25 mouse cellular contexts compared by ENCODE assay signal in the genomic region with DNA sequence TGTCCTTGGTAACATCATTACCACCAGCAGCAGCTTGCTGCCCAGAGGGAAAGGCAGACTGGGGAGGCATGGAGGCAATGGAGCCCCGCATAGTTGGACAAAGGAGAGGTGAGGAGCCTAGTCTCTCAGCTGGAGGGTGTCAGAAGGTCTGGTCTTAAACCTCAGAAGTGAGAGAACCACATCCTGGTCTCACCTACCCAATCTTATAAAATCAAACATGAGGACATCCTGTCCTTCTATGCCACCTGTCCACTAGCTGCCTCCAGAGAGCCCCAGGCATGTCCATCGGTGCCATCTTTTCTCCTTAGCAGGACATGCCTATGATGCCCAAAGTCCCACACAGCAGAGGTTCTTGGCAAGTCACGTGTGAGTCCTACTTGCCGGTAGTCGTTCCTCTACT. TPM values are rescaled to one million over a fixed set of nuclear protein-coding genes. Genes with fewer than 3 reads are reported as not detected.
DNase-seq lines count a peak whose midpoint lies in the region; ATAC-seq lines count a peak whose summit lies in the region.
"Had no signal": no experiment of that assay in that cellular context is flagged by ENCODE, and none has a peak within 500 bp of the region (broad histone marks: within the 10 kb centered on the region; RNA-seq: fewer than 3 reads in every experiment).

No protein-coding gene starts in this region.

- no peak overlapping the region for H3K4me2 ChIP-seq in midbrain, embryonic 11.5 days
- no peak overlapping the region for H3K4me2 ChIP-seq in forebrain, embryonic 14.5 days (ENCODE audit: low read length)
- H3K4me2 ChIP-seq: forebrain, embryonic 13.5 days; hindbrain, embryonic 12.5 days; hindbrain, embryonic 15.5 days had no signal

- DNase-seq in T-cell, adult 2 months (ENCODE audit: low spot score): peak; percentile 33
- DNase-seq in adrenal gland, adult 2 months: no peak
- DNase-seq in midbrain, embryonic 11.5 days (ENCODE audit: low spot score, missing footprints): no peak
- DNase-seq in forebrain, embryonic 14.5 days (ENCODE audit: low spot score): no peak
- DNase-seq: adrenal gland, adult 8-10 months; adrenal gland, postnatal 36 days; cerebellum, adult 18-20 months; cerebellum, adult 9-10 months; cerebellum, postnatal 14 days; forebrain, postnatal 0 days; gastrocnemius, adult 2 months; gastrocnemius, postnatal 14 days; heart, adult 11 months had no signal

- no peaks in the 10 kb centered on the region for H3K36me3 ChIP-seq in midbrain, embryonic 11.5 days (ENCODE audit: control insufficient read depth, insufficient read depth, low read length)
- no peaks in the 10 kb centered on the region for H3K36me3 ChIP-seq in forebrain, embryonic 14.5 days (ENCODE audit: control insufficient read depth, insufficient read depth, low read length)
- H3K36me3 ChIP-seq: forebrain, embryonic 10.5 days; hindbrain, embryonic 12.5 days; hindbrain, embryonic 15.5 days had no signal

- no peak overlapping the region for H3K27ac ChIP-seq in midbrain, embryonic 11.5 days (ENCODE audit: low read depth, low read length)
- H3K27ac ChIP-seq in forebrain, embryonic 14.5 days (ENCODE audit: low read depth, low read length): no peak overlapping the region
- H3K27ac ChIP-seq: forebrain, embryonic 10.5 days; forebrain, embryonic 13.5 days; gastrocnemius, adult 2 months; hindbrain, embryonic 12.5 days; hindbrain, embryonic 15.5 days had no signal

- peak; percentile 76 for ATAC-seq in CD4-positive, CD25-positive, alpha-beta regulatory T cell, adult 4 months
- peak; percentile 17 for ATAC-seq in inflammation-experienced regulatory T-cells, adult 6 months
- ATAC-seq in midbrain, embryonic 11.5 days (ENCODE audit: low FRiP score): no peak
- no peak for ATAC-seq in forebrain, embryonic 14.5 days
- ATAC-seq: forebrain, embryonic 13.5 days; forebrain, postnatal 0 days; intestine, embryonic 16.5 days had no signal

- H3K27me3 ChIP-seq in midbrain, embryonic 11.5 days (ENCODE audit: control insufficient read depth, insufficient read depth, low read length): no peaks in the 10 kb centered on the region
- H3K27me3 ChIP-seq in forebrain, embryonic 14.5 days (replicated peaks; ENCODE audit: control insufficient read depth, insufficient read depth, low read length): no peaks in the 10 kb centered on the region
- H3K27me3 ChIP-seq: forebrain, embryonic 13.5 days; hindbrain, embryonic 15.5 days had no signal

- H3K9ac ChIP-seq in midbrain, embryonic 11.5 days (ENCODE audit: low read length): no peak overlapping the region
- H3K9ac ChIP-seq in forebrain, embryonic 14.5 days (ENCODE audit: low read length): no peak overlapping the region
- H3K9ac ChIP-seq: forebrain, embryonic 13.5 days; forebrain, postnatal 0 days; hindbrain, embryonic 12.5 days; hindbrain, embryonic 15.5 days had no signal

- no peaks in the 10 kb centered on the region for H3K9me3 ChIP-seq in midbrain, embryonic 11.5 days (ENCODE audit: control insufficient read depth, low read length)
- H3K9me3 ChIP-seq in forebrain, embryonic 14.5 days (replicated peaks; ENCODE audit: control insufficient read depth, low read length): no peaks in the 10 kb centered on the region
- H3K9me3 ChIP-seq: forebrain, embryonic 10.5 days; forebrain, embryonic 13.5 days; hindbrain, embryonic 12.5 days; hindbrain, embryonic 15.5 days had no signal

- WGBS in midbrain, embryonic 11.5 days: 91% methylated on average over 5 of the region's 5 CpGs
- 86% methylated on average over 5 of the region's 5 CpGs for WGBS in forebrain, embryonic 14.5 days

- no peak overlapping the region for H3K4me3 ChIP-seq in midbrain, embryonic 11.5 days (ENCODE audit: low read depth, low read length)
- H3K4me3 ChIP-seq in forebrain, embryonic 14.5 days (ENCODE audit: low read depth, low read length): no peak overlapping the region
- H3K4me3 ChIP-seq: forebrain, embryonic 10.5 days; forebrain, embryonic 13.5 days; gastrocnemius, adult 2 months; hindbrain, embryonic 12.5 days; hindbrain, embryonic 15.5 days had no signal

- no peaks in the 10 kb centered on the region for H3K4me1 ChIP-seq in midbrain, embryonic 11.5 days (ENCODE audit: control insufficient read depth, insufficient read depth, low read length)
- H3K4me1 ChIP-seq in forebrain, embryonic 14.5 days (ENCODE audit: control insufficient read depth, insufficient read depth, low read length): no peaks in the 10 kb centered on the region
- H3K4me1 ChIP-seq: forebrain, embryonic 13.5 days; hindbrain, embryonic 12.5 days; hindbrain, embryonic 15.5 days had no signal

RNA-seq across cellular contexts. Expression of a gene that starts 4.2 kb away (rescaled TPM):
- 1 to 10 TPM; 1.8 to 3.7 TPM for polyA plus RNA-seq in CD4-positive, CD25-positive, alpha-beta regulatory T cell, adult 4 months (2017; shearing (Covaris generic))
- 1 to 10 TPM in 2 of 3 experiments, under 1 TPM in 1; 0.79 to 5.4 (median 2.1) TPM for polyA plus RNA-seq in inflammation-experienced regulatory T-cells, adult 6 months (2017; shearing (Covaris generic))
- 1 to 10 TPM; 3.4 to 6.4 TPM for total RNA-seq in adrenal gland, adult 2 months (2021)
- polyA plus RNA-seq in adrenal gland, adult 2 months (2012; rRNA removed): 0.30 and 0.46 TPM in 2 replicates
- 7.8 and 8.4 TPM in 2 replicates for polyA plus RNA-seq in midbrain, embryonic 11.5 days (2014; fragmentation: Nextera tagmentation; extraction: Ambion mirVana)
- polyA plus RNA-seq in forebrain, embryonic 14.5 days (2014; fragmentation: Nextera tagmentation; extraction: Ambion mirVana): 6.9 and 7.3 TPM in 2 replicates
- total RNA-seq: ES-E14; hematopoietic stem cell, adult 5-6 weeks had no signal
- polyA plus RNA-seq: C2C12 had no signal

RNA-seq across cellular contexts. Expression of a gene that starts 8.1 kb away (rescaled TPM):
- polyA plus RNA-seq in CD4-positive, CD25-positive, alpha-beta regulatory T cell, adult 4 months (2017; shearing (Covaris generic)): 10 to 100 TPM in 1 of 2 experiments, 1 to 10 TPM in 1; 7.3 to 10.0 TPM
- 10 to 100 TPM in 1 of 3 experiments, 1 to 10 TPM in 2; 6.4 to 11.2 (median 8.8) TPM for polyA plus RNA-seq in inflammation-experienced regulatory T-cells, adult 6 months (2017; shearing (Covaris generic))
- total RNA-seq in adrenal gland, adult 2 months (2021): 1 to 10 TPM; 5.0 to 7.6 TPM
- polyA plus RNA-seq in adrenal gland, adult 2 months (2012; rRNA removed): 3.6 and 4.6 TPM in 2 replicates
- 7.8 and 10.2 TPM in 2 replicates for polyA plus RNA-seq in midbrain, embryonic 11.5 days (2014; fragmentation: Nextera tagmentation; extraction: Ambion mirVana)
- 6.1 and 8.0 TPM in 2 replicates for polyA plus RNA-seq in forebrain, embryonic 14.5 days (2014; fragmentation: Nextera tagmentation; extraction: Ambion mirVana)

RNA-seq across cellular contexts. Expression of a gene that starts 14.1 kb away (rescaled TPM):
- polyA plus RNA-seq in CD4-positive, CD25-positive, alpha-beta regulatory T cell, adult 4 months (2017; shearing (Covaris generic)): 100 to 1,000 TPM; 154 to 344 TPM
- polyA plus RNA-seq in inflammation-experienced regulatory T-cells, adult 6 months (2017; shearing (Covaris generic)): 100 to 1,000 TPM; 112 to 242 (median 186) TPM
- 1 to 10 TPM; 1.8 to 7.7 TPM for total RNA-seq in adrenal gland, adult 2 months (2021)
- polyA plus RNA-seq in adrenal gland, adult 2 months (2012; rRNA removed): 5.8 and 8.5 TPM in 2 replicates
- 0.41 TPM in 1 of 2 replicates, not detected in the other for polyA plus RNA-seq in midbrain, embryonic 11.5 days (2014; fragmentation: Nextera tagmentation; extraction: Ambion mirVana)
- polyA plus RNA-seq in forebrain, embryonic 14.5 days (2014; fragmentation: Nextera tagmentation; extraction: Ambion mirVana): 0.39 TPM in 1 of 2 replicates, not detected in the other
- total RNA-seq: gastrocnemius, adult 2 months had no signal
- polyA plus RNA-seq: C2C12; forebrain, embryonic 13.5 days had no signal

RNA-seq across cellular contexts. Expression of a gene that starts 15.4 kb away (rescaled TPM):
- 10 to 100 TPM; 43.0 to 75.1 TPM for polyA plus RNA-seq in CD4-positive, CD25-positive, alpha-beta regulatory T cell, adult 4 months (2017; shearing (Covaris generic))
- polyA plus RNA-seq in inflammation-experienced regulatory T-cells, adult 6 months (2017; shearing (Covaris generic)): 100 to 1,000 TPM in 1 of 3 experiments, 10 to 100 TPM in 2; 47.1 to 105 (median 47.2) TPM
- 100 to 1,000 TPM; 205 to 258 TPM for total RNA-seq in adrenal gland, adult 2 months (2021)
- polyA plus RNA-seq in adrenal gland, adult 2 months (2012; rRNA removed): 598 and 625 TPM in 2 replicates
- 138 and 153 TPM in 2 replicates for polyA plus RNA-seq in midbrain, embryonic 11.5 days (2014; fragmentation: Nextera tagmentation; extraction: Ambion mirVana)
- 117 and 141 TPM in 2 replicates for polyA plus RNA-seq in forebrain, embryonic 14.5 days (2014; fragmentation: Nextera tagmentation; extraction: Ambion mirVana)

RNA-seq across cellular contexts. Expression of a gene that starts 21.7 kb away (rescaled TPM):
- 10 to 100 TPM; 15.3 to 23.5 TPM for polyA plus RNA-seq in CD4-positive, CD25-positive, alpha-beta regulatory T cell, adult 4 months (2017; shearing (Covaris generic))
- 10 to 100 TPM; 20.9 to 28.8 (median 24.9) TPM for polyA plus RNA-seq in inflammation-experienced regulatory T-cells, adult 6 months (2017; shearing (Covaris generic))
- under 1 TPM; 0.35 to 0.52 TPM for total RNA-seq in adrenal gland, adult 2 months (2021)
- 0.62 and 1.0 TPM in 2 replicates for polyA plus RNA-seq in adrenal gland, adult 2 months (2012; rRNA removed)
- polyA plus RNA-seq in midbrain, embryonic 11.5 days (2014; fragmentation: Nextera tagmentation; extraction: Ambion mirVana): 0.26 TPM in 1 of 2 replicates, not detected in the other
- polyA plus RNA-seq in forebrain, embryonic 14.5 days (2014; fragmentation: Nextera tagmentation; extraction: Ambion mirVana): not detected in 2 replicates
- total RNA-seq: gastrocnemius, adult 2 months had no signal
- polyA plus RNA-seq: C2C12; embryonic facial prominence, embryonic 11.5 days; forebrain, embryonic 13.5 days; forebrain, postnatal 0 days; heart, embryonic 14.5 days; hindbrain, embryonic 15.5 days had no signal

Comparison
In these comparisons a context has a peak if more than half of its experiments do, and no peak if none do; other contexts are left out.
1. ATAC-seq: peak in CD4-positive, CD25-positive, alpha-beta regulatory T cell, adult 4 months (single experiment) and inflammation-experienced regulatory T-cells, adult 6 months (single experiment); none in midbrain, embryonic 11.5 days (single experiment) and forebrain, embryonic 14.5 days (single experiment).
2. RNA of a gene that starts 14.1 kb away (polyA plus RNA-seq): 154 to 344 TPM in CD4-positive, CD25-positive, alpha-beta regulatory T cell, adult 4 months and 112 to 242 TPM in inflammation-experienced regulatory T-cells, adult 6 months; 5.8 to 8.5 TPM in adrenal gland, adult 2 months, 0.39 TPM in forebrain, embryonic 14.5 days and 0.41 TPM in midbrain, embryonic 11.5 days; every median in the first group is over 10 times any median in the second.